Mouse (Mus musculus): ENCODE measurements around the gene Ccdc146. TPM values are rescaled to one million over a fixed set of nuclear protein-coding genes. Genes with fewer than 3 reads are reported as not detected.
"Not testable (repeated sequence)": the region's sequence is repeated elsewhere in the genome, so short reads cannot be mapped to it uniquely, and the experiment has no call there.

Ccdc146 gene
- polyA plus RNA-seq, 1 experiment from 2014 or later = not detected

DNA sequence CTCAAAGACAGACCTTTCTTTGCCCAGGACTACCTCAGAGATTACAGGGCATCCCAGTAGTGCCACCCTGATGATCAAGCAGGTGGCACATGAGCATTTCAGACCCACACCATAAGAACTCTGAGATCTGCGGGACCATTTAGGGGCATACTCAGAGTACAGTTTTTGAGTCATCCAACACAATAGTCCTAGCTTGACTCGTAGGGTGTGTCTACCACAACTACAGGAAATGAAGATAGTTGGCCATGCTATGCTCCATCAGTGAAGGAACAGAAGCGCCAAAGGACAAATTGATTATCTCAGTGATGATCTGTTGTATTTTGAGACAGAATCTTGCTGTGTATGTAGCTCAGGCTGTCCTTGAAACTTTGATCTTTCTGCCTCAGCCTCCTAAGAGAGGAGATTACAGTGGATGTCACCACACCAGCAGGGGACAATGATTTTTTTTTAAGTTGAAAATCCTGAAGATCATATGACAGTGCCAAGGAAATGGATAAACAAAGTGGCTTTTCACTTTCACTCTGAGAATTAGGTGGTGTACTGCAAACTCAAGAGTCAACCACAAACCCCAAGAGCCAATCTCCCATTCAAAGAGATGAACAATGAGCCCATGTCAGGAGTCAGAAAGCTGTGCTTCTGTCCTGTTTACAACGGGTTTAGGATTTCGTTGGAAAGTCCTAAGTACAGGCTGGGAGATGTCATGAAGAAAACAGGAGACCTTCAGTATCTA, 54.1 kb downstream of the Ccdc146 start:
- H3K9me3 ChIP-seq (replicated peaks) = no peaks in the 10 kb centered on the region
- DNase-seq (no peak), ATAC-seq (ENCODE audit: low read depth) (no peak)
- no peak overlapping the region for H3K27ac ChIP-seq
- H3K4me3 ChIP-seq (replicated peaks) = no peak overlapping the region
- H3K9ac ChIP-seq = no peak overlapping the region
- peaks cover 5% of the 10 kb centered on the region; the same call in 1 of the 2 replicates for H3K4me1 ChIP-seq (replicated peaks)
- no peak overlapping the region for H3K4me2 ChIP-seq
- H3K36me3 ChIP-seq = no peaks in the 10 kb centered on the region
- H3K27me3 ChIP-seq = peaks cover 6% of the 10 kb centered on the region
- 63% methylated on average over 5 of the region's 5 CpGs for WGBS (ENCODE audit: insufficient replicate concordance)

GRCm38 (mm10) chr5:21367514-21367913, 57.0 kb downstream of the Ccdc146 start:
- Histone ChIP-seq H3K4me2 (no peak overlapping the region), H3K4me3 (replicated peaks) (no peak overlapping the region), H3K9ac (no peak overlapping the region), H3K36me3 (no peaks in the 10 kb centered on the region), H3K9me3 (replicated peaks) (no peaks in the 10 kb centered on the region), H3K27me3 (no peaks in the 10 kb centered on the region), H3K4me1 (replicated peaks) (peaks cover 1% of the 10 kb centered on the region; the same call in 1 of the 2 replicates), H3K27ac (no peak overlapping the region)
- 32% methylated on average over 2 of the region's 2 CpGs for WGBS (ENCODE audit: insufficient replicate concordance)
- DNase-seq (no peak), ATAC-seq (ENCODE audit: low read depth) (no peak)

DNA sequence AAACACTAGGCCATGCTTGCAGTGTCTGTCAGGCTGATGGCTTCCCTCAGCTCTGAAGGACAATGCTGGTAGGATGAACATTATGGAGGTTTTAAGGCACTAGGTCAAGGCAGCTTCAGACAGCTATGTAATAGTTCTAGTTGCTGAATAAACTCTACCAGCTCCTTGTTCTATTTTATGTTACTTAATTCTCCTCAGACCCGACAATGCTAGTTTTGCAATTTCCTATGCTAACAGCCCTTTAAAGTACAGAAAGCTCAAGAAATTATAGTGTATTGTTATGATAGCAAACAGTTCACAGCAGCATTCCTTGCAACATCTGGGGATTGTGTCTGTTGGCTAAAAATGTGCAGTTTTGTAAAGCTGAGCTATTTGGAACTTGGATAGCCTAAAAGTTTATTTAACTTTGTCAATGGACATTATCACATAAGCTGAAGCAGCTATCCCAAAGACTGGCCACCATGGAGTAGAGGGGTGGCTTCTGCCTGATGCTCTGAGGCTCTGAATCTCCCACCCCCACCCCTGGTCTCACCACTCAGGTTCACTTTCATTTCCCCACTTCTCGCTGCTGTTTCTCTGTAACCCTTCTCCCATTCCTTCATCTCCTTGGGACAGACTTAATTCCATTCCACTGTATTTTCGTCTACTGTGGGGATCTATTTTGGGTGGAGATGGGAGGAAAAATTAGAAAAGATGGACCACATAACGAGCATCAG, 58.0 kb downstream of the Ccdc146 start:
- no peaks in the 10 kb centered on the region for H3K36me3 ChIP-seq
- no peak overlapping the region for H3K27ac ChIP-seq
- no peaks in the 10 kb centered on the region for H3K4me1 ChIP-seq (replicated peaks)
- 46% methylated on average over 4 of the region's 4 CpGs for WGBS (ENCODE audit: insufficient replicate concordance)
- no peak overlapping the region for H3K4me2 ChIP-seq
- ATAC-seq (ENCODE audit: low read depth) (no peak), DNase-seq (no peak)
- H3K27me3 ChIP-seq = no peaks in the 10 kb centered on the region
- no peak overlapping the region for H3K9ac ChIP-seq
- no peaks in the 10 kb centered on the region for H3K9me3 ChIP-seq (replicated peaks)
- no peak overlapping the region for H3K4me3 ChIP-seq (replicated peaks)

GRCm38 (mm10) chr5:21363343-21363742, 61.1 kb downstream of the Ccdc146 start:
- Histone ChIP-seq H3K27ac (no peak overlapping the region), H3K4me1 (replicated peaks) (no peaks in the 10 kb centered on the region), H3K9me3 (replicated peaks) (no peaks in the 10 kb centered on the region), H3K36me3 (no peaks in the 10 kb centered on the region), H3K4me3 (replicated peaks) (no peak overlapping the region), H3K4me2 (no peak overlapping the region), H3K9ac (no peak overlapping the region), H3K27me3 (no peaks in the 10 kb centered on the region)
- ATAC-seq (ENCODE audit: low read depth) (no peak), DNase-seq (no peak)
- WGBS (ENCODE audit: insufficient replicate concordance) = 60% methylated on average over 3 of the region's 3 CpGs

DNA sequence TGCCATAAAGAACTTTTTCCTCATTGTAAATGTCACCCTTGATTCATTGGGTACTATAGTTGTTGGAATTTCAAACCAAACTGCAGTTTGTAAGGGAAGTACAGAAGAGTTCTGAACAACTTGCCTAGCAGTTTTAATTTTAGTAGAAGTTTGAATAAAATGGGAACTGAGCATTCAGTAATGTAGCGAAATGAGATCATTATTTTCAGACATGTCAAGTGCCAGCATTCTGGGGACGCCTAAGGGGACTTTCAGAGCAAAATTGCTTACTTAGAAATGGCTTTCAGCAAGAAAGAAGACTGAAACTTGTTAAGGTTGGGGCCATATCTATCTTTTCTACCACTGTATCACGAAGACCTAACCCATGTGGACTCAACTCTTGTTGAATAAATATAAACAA, 65.8 kb downstream of the Ccdc146 start:
- peaks cover 5% of the 10 kb centered on the region; the same call in 1 of the 2 replicates for H3K4me1 ChIP-seq (replicated peaks)
- no peaks in the 10 kb centered on the region for H3K27me3 ChIP-seq
- DNase-seq = no peak
- 58% methylated on average over 3 of the region's 3 CpGs for WGBS (ENCODE audit: insufficient replicate concordance)
- H3K9ac ChIP-seq = no peak overlapping the region
- no peaks in the 10 kb centered on the region for H3K9me3 ChIP-seq (replicated peaks)
- no peak overlapping the region for H3K4me2 ChIP-seq
- H3K4me3 ChIP-seq (replicated peaks) = no peak overlapping the region
- H3K27ac ChIP-seq = no peak overlapping the region
- H3K36me3 ChIP-seq = no peaks in the 10 kb centered on the region
- ATAC-seq (ENCODE audit: low read depth) = no peak

DNA sequence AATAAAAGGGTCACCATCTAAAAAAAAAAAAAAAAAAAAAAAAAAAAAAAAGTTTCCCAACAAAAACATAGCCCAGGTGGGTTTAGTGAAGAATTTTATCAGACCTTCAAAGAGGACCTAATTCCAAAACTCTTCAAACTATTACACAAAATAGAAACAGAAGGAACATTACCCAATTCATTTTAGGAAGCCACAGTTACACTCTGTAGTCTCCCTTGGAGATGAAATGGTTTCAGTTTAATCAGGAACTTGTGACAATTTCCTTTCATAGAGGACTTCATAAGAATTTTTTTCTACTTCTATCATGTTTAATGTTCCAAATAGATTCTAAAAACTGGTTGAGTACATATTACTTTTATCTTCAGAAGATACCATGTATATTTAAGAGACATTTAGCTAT, 72.8 kb downstream of the Ccdc146 start:
- no peaks in the 10 kb centered on the region for H3K9me3 ChIP-seq (replicated peaks)
- ATAC-seq (ENCODE audit: low read depth) = no peak
- no peaks in the 10 kb centered on the region for H3K36me3 ChIP-seq
- no peak overlapping the region for H3K9ac ChIP-seq
- DNase-seq = no peak
- no peak overlapping the region for H3K27ac ChIP-seq
- H3K27me3 ChIP-seq = no peaks in the 10 kb centered on the region
- H3K4me1 ChIP-seq (replicated peaks) = peaks cover 5% of the 10 kb centered on the region; the same call in 1 of the 2 replicates
- no peak overlapping the region for H3K4me3 ChIP-seq (replicated peaks)
- no peak overlapping the region for H3K4me2 ChIP-seq

GRCm38 (mm10) chr5:21348366-21348765, 76.1 kb downstream of the Ccdc146 start:
- ATAC-seq (ENCODE audit: low read depth) = no peak
- WGBS (ENCODE audit: insufficient replicate concordance) = 68% methylated on average over 7 of the region's 7 CpGs
- H3K4me1 ChIP-seq (replicated peaks) = no peaks in the 10 kb centered on the region

DNA sequence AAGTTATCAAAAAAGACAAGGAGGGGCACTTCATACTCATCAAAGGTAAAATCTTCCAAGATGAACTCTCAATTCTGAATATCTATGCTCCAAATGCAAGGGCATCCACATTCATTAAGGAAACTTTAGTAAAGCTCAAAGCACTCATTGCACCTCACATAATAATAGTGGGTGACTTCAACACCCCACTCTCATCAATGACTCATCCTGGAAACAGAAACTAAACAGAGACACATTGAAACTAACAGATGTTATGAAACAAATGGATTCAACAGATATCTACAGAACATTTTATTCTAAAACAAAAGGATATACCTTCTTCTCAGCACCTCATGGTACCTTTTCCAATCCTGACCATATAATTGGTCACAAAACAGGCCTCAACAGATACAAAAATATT, 82.2 kb downstream of the Ccdc146 start:
- H3K9ac ChIP-seq; H3K27ac ChIP-seq; H3K27me3 ChIP-seq; H3K36me3 ChIP-seq; ATAC-seq (ENCODE audit: low read depth); H3K9me3 ChIP-seq (replicated peaks); H3K4me1 ChIP-seq (replicated peaks); H3K4me3 ChIP-seq (replicated peaks); DNase-seq; H3K4me2 ChIP-seq: not testable (repeated sequence)

More at GRCm38 (mm10) chr5:21348366-21348765, 76.1 kb downstream of the Ccdc146 start:
- H3K9me3 ChIP-seq (replicated peaks) = no peaks in the 10 kb centered on the region
- no peak for DNase-seq
- H3K9ac ChIP-seq = no peak overlapping the region
- H3K27ac ChIP-seq = no peak overlapping the region
- no peaks in the 10 kb centered on the region for H3K27me3 ChIP-seq
- H3K4me2 ChIP-seq = no peak overlapping the region
- H3K4me3 ChIP-seq (replicated peaks) = no peak overlapping the region
- H3K36me3 ChIP-seq = no peaks in the 10 kb centered on the region

- ATAC-seq (ENCODE audit: low read depth) (no peak), DNase-seq (no peak)
Observed at GRCm38 (mm10) chr5:21332119-21332518, 92.4 kb downstream of the Ccdc146 start.

DNA sequence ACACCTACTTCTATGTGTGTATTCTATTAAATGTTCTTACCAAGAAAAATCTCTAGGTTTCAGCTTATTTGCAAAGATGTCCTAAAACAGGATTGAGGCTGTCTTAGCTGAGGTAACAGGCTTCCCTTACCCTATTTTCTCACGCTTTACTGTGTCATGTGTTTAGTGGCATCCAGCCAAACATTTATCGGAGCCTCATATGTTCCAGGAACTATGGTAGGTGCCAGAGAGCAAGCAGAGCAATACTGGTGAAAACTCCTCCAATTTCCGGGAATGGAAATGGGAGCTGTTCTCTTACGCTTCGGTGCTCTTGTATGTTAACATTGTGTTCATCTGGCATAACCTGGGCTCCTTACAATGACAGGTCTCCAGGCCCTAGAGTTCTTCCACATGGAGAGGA, 92.8 kb downstream of the Ccdc146 start:
- Histone ChIP-seq H3K27ac (no peak overlapping the region), H3K4me2 (no peak overlapping the region), H3K27me3 (no peaks in the 10 kb centered on the region), H3K9ac (no peak overlapping the region), H3K9me3 (replicated peaks) (no peaks in the 10 kb centered on the region), H3K36me3 (no peaks in the 10 kb centered on the region), H3K4me1 (replicated peaks) (peaks cover 8% of the 10 kb centered on the region; the same call in 1 of the 2 replicates), H3K4me3 (replicated peaks) (no peak overlapping the region)
- DNase-seq (no peak), ATAC-seq (ENCODE audit: low read depth) (no peak)
- 66% methylated on average over 5 of the region's 5 CpGs for WGBS (ENCODE audit: insufficient replicate concordance)

More at GRCm38 (mm10) chr5:21332119-21332518, 92.4 kb downstream of the Ccdc146 start:
- no peaks in the 10 kb centered on the region for H3K9me3 ChIP-seq (replicated peaks)
- no peak overlapping the region for H3K27ac ChIP-seq
- H3K9ac ChIP-seq = no peak overlapping the region
- H3K4me1 ChIP-seq (replicated peaks) = peaks cover 8% of the 10 kb centered on the region; the same call in 1 of the 2 replicates
- no peak overlapping the region for H3K4me3 ChIP-seq (replicated peaks)
- H3K36me3 ChIP-seq = no peaks in the 10 kb centered on the region
- H3K27me3 ChIP-seq = no peaks in the 10 kb centered on the region
- H3K4me2 ChIP-seq = no peak overlapping the region
- 25% methylated on average over 1 of the region's 1 CpGs for WGBS (ENCODE audit: insufficient replicate concordance)

- H3K36me3 ChIP-seq = no peaks in the 10 kb centered on the region
- H3K4me1 ChIP-seq (replicated peaks) = peaks cover 8% of the 10 kb centered on the region; the same call in 1 of the 2 replicates
- H3K4me2 ChIP-seq = no peak overlapping the region
- no peak overlapping the region for H3K27ac ChIP-seq
- H3K4me3 ChIP-seq (replicated peaks) = no peak overlapping the region
- WGBS (ENCODE audit: insufficient replicate concordance) = 47% methylated on average over 11 of the region's 11 CpGs
- no peaks in the 10 kb centered on the region for H3K27me3 ChIP-seq
- no peak overlapping the region for H3K9ac ChIP-seq
- ATAC-seq (ENCODE audit: low read depth) (no peak), DNase-seq (no peak)
- H3K9me3 ChIP-seq (replicated peaks) = no peaks in the 10 kb centered on the region
Observed at GRCm38 (mm10) chr5:21329672-21330665, 94.5 kb downstream of the Ccdc146 start.

Measured in liver, embryonic 13.5 days (tissue).